Mouse (Mus musculus) thymus, adult 2 months (tissue): ENCODE results near the gene Mynn. TPM values are rescaled to one million over a fixed set of nuclear protein-coding genes. Genes with fewer than 3 reads are reported as not detected.
A peak's percentile ranks its signal among the peaks of the same experiment; 100 is the strongest.
"Not testable (repeated sequence)": the region's sequence is repeated elsewhere in the genome, so short reads cannot be mapped to it uniquely, and the experiment has no call there.

Experiments
- DNase-seq: peaks from one replicate; pipeline ENCODE4 v3.0.0; 2021
- H3K27ac ChIP-seq: fragments of 200-500 bp; 2 replicates; pipeline ENCODE4 v1.5.1; 2012; ENCODE audit warnings: low read length, control low read depth; ENCODE audit not compliant: control insufficient read depth, insufficient read depth
- H3K27me3 ChIP-seq: fragments of 200-500 bp; 2 replicates; pipeline ENCODE4 v1.6.1; 2012; ENCODE audit warnings: mild to moderate bottlenecking, low read length, moderate library complexity, mixed read lengths; ENCODE audit not compliant: control insufficient read depth, insufficient read depth
- H3K36me3 ChIP-seq: fragments of 200-500 bp; 2 replicates; pipeline ENCODE4 v1.6.1; 2012; ENCODE audit warnings: mild to moderate bottlenecking, low read length, moderate library complexity; ENCODE audit not compliant: control insufficient read depth, insufficient read depth
- H3K4me1 ChIP-seq: fragments of 200-500 bp; replicated peaks from 2 replicates; pipeline ENCODE4 v1.6.1; 2012; ENCODE audit warnings: low read length; ENCODE audit not compliant: control insufficient read depth, insufficient read depth
- H3K4me3 ChIP-seq: fragments of 200-500 bp; 2 replicates; pipeline ENCODE4 v1.5.1; 2012; ENCODE audit warnings: mild to moderate bottlenecking, low read length, control low read depth, moderate library complexity; ENCODE audit not compliant: control insufficient read depth, insufficient read depth
- CTCF ChIP-seq: fragments of 200-500 bp; IDR thresholded peaks from 2 replicates; pipeline ENCODE4 v1.5.1; 2012; ENCODE audit warnings: mild to moderate bottlenecking, control low read depth, low read length, moderate library complexity, borderline replicate concordance; ENCODE audit not compliant: control insufficient read depth, poor library complexity, insufficient read depth; ENCODE audit errors: extremely low read depth
- POLR2A ChIP-seq: fragments of 200-500 bp; IDR thresholded peaks from 2 replicates; pipeline ENCODE4 v1.6.1; 2012; ENCODE audit warnings: mild to moderate bottlenecking, low read length, control low read depth, moderate library complexity; ENCODE audit not compliant: control insufficient read depth, poor library complexity, insufficient read depth; ENCODE audit errors: extremely low read depth
- WGBS: fragments of 180-500 bp; shearing (Covaris S2); methylation state at CpG from one replicate; pipeline ENCODE4 v1.1.7; 2018; 5-methylcytosine and 5-hydroxymethylcytosine counted together
- polyA plus RNA-seq: library from polyadenylated mRNA; depleted of rRNA; stranded (reverse); fragments of >200 nt; gene quantifications from 2 replicates; pipeline ENCODE4 v1.2.3, GENCODE M21; 2012; rRNA removed

The Mynn gene
- polyA plus RNA-seq, result 11.6 and 14.0 TPM in 2 replicates

DNA sequence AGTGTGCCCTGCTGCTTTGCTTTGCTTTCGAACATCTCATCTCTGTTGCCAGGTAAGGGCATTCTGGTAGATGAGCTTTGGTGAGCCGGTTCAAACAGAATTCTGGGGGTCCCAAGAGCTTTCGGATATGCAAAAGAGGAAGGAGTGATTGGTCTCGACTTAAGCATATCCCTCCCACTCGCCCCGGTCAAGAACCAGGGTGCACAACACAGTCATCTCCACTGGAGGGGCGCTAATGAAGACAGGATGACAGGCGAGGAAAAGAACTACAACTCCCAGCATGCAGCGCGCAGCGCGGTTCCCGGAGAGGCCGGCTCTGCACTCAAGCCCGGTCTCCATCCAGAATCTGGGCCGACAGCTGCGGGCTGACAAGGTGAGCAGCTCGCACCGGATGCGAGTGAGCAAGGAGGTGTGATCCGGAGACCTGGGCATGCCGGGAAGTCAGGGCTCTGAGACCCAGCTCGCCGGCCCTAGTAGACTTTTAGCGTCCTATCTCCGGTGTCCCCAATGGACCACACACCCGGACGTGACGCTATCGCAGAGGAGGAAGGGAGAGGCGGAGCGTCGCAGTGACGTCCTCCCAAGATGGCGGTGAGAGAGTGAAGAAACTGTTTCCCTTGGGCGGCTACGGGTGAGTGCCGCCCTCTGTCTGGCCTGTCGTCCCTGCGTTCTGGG, at the start of gene Mynn:
TSS of gene Mynn (plus strand) at position 1 of the 675 bp plus-strand sequence.
- Histone ChIP-seq H3K4me1 (peaks cover 11% of the 10 kb centered on the region), H3K27ac (peak within 1 kb of the TSS; percentile 82), H3K27me3 (no peaks in the 10 kb centered on the region), H3K36me3 (peaks cover 2% of the 10 kb centered on the region), H3K4me3 (peak within 1 kb of the TSS; percentile 81)
- peak; percentile 97 for DNase-seq
- TF ChIP-seq CTCF, result no peak; the same call in 1 of the 2 replicates
- TF ChIP-seq POLR2A, result peak; percentile 61; the same call in 1 of the 2 replicates
- under 1% methylated on average over 40 of the region's 40 CpGs for WGBS

- Histone ChIP-seq H3K27ac (no peak overlapping the region), H3K4me3 (no peak overlapping the region), H3K36me3 (no peaks in the 10 kb centered on the region), H3K27me3 (no peaks in the 10 kb centered on the region), H3K4me1 (no peaks in the 10 kb centered on the region)
- no peak for DNase-seq
- 88% methylated on average over 6 of the region's 6 CpGs for WGBS
- TF ChIP-seq POLR2A, result no peak
- TF ChIP-seq CTCF, result no peak
Measured at GRCm38 (mm10) chr3:30553741-30554140, 48.1 kb upstream of the Mynn start.

DNA sequence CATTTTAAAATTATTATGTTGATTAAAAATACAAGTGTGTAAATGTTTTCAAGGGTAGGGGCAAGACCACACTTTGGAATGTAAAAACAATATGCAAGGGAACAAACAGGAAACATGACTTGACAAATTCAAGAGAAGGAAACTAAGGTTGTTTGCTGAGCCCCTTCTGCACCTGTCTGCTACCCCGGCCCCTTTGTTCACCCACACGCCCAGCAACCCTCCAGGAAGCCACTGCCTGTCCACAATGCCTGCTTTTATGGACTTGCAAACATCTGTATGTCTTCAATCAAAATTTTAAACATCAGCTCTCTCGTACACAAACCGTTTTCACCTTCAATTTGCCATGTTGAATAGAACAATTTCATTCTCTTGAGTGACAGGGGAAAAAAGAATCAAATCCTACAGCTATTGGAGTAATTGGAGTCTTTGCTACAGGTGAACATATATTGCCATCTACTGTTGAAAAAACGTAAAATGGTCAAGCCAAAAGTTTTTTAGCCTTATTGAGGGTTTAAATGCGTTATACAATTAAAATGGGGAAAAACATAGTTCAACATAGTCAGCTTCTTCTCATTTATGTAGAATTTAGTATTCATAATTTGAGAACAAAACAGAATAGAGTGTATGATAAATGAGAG, 41.1 kb upstream of the Mynn start:
- Histone ChIP-seq H3K27ac (no peak overlapping the region), H3K4me1 (no peaks in the 10 kb centered on the region), H3K36me3 (no peaks in the 10 kb centered on the region), H3K4me3 (no peak overlapping the region), H3K27me3 (no peaks in the 10 kb centered on the region)
- TF ChIP-seq CTCF (no peak), POLR2A (no peak)
- no peak for DNase-seq
- 21% methylated on average over 6 of the region's 6 CpGs for WGBS

GRCm38 (mm10) chr3:30566333-30566732, 35.5 kb upstream of the Mynn start:
- not testable (repeated sequence) for H3K4me1 ChIP-seq, H3K4me3 ChIP-seq, H3K36me3 ChIP-seq, DNase-seq, H3K27ac ChIP-seq, H3K27me3 ChIP-seq
- WGBS, result 100% methylated on average over 1 of the region's 2 CpGs

- no peak overlapping the region for H3K4me3 ChIP-seq
- H3K36me3 ChIP-seq, result no peaks in the 10 kb centered on the region
- H3K27ac ChIP-seq, result no peak overlapping the region
- WGBS, result 73% methylated on average over 2 of the region's 2 CpGs
- DNase-seq, result no peak
- H3K4me1 ChIP-seq, result no peaks in the 10 kb centered on the region
- H3K27me3 ChIP-seq, result no peaks in the 10 kb centered on the region
- no peak for TF ChIP-seq POLR2A
- TF ChIP-seq CTCF, result no peak
Measured at GRCm38 (mm10) chr3:30573549-30573948, 28.3 kb upstream of the Mynn start.

DNA sequence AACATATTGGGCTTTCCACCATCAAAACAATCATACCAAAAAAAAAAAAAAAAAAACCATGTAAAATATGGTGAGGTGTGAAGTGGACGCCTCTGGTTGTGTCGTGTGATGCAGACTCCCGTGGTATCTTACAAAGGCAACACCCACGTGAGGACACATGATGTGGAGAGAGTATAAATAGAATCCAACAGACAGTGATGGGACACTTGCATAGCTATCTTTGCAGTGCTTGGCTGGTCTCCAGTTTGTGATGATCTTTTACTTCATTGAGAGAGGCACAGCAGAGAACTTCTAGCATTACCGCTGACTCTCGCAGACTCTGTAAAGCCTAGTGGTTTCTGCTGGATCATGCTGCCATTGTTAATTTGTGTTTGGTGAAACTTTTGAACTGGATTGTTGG, 13.0 kb upstream of the Mynn start:
- no peak overlapping the region for H3K27ac ChIP-seq
- TF ChIP-seq POLR2A (no peak), CTCF (no peak)
- DNase-seq, result no peak
- no peak overlapping the region for H3K4me3 ChIP-seq
- H3K4me1 ChIP-seq, result no peaks in the 10 kb centered on the region
- H3K36me3 ChIP-seq, result no peaks in the 10 kb centered on the region
- 84% methylated on average over 6 of the region's 6 CpGs for WGBS
- no peaks in the 10 kb centered on the region for H3K27me3 ChIP-seq
